Mouse (Mus musculus) spleen, adult 2 months (tissue): Measurements from ENCODE around the gene Sbk2.

Experiments
- CTCF ChIP-seq: fragments of 200-500 bp; IDR thresholded peaks from 2 replicates; pipeline ENCODE4 v1.5.1; 2011; ENCODE audit warnings: mild to moderate bottlenecking, inconsistent platforms; ENCODE audit not compliant: insufficient read depth, insufficient read length, insufficient replicate concordance; ENCODE audit errors: extremely low read depth
- POLR2A ChIP-seq: fragments of 200-500 bp; IDR thresholded peaks from 2 replicates; pipeline ENCODE4 v1.6.1; 2011; ENCODE audit warnings: low read depth, low read length, inconsistent platforms

DNA sequence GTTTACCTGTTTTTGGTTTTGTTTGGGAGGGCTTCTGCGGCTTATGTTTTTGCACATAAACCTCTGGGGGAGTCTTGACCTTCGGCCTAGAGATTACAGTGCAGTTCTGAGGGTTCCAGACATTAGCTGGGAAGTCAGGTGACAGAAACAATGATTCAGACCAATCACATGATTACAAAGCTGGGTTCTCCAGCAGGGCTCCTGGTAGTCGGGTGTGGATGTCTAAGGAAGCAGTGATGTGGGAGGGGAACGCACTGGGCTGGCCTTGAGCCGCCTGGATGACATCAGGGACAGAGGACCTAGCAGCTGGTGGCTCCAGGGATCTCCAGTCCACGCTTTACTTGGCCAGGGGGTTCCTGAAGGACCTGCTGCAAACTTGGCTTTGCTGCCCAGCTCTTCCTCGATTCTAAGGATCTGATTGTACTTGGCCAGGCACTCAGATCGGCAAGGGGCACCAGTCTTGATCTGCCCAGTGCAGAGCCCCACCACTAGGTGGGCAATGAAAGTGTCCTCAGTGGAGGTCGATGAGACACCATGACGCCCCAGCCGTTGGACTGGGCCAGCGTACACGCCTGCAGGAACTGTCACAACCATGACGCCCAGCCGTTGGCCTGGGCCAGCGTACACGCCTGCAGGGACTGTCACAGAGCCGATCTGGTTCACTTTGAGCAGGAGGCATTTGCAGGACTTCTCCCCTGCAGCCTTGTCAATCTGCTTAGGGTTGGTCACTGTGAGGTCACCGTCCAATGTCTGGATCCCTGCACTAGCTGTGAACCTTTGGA, 13.5 kb downstream of the Sbk2 start:
- no peak for TF ChIP-seq CTCF
- TF ChIP-seq POLR2A: no peak
